Mouse (Mus musculus) lung, adult 10 weeks (tissue): Measurements from ENCODE around the gene Amy2a4. TPM values are rescaled to one million over a fixed set of nuclear protein-coding genes. Genes with fewer than 3 reads are reported as not detected.

ENCODE experiments used
- polyA plus RNA-seq: library from polyadenylated mRNA; stranded (reverse); fragments of 350-450 nt; fragmentation: Illumina TruSeq; extraction: RNeasy Lipid Tissue Mini Kit (QIAGEN cat#74804); gene quantifications from one replicate; pipeline ENCODE4 v1.2.3, GENCODE M21; 2014; ENCODE audit warnings: low read depth, low replicate concordance; ENCODE audit not compliant: insufficient read depth

Gene Amy2a4
- polyA plus RNA-seq, result not detected

DNA sequence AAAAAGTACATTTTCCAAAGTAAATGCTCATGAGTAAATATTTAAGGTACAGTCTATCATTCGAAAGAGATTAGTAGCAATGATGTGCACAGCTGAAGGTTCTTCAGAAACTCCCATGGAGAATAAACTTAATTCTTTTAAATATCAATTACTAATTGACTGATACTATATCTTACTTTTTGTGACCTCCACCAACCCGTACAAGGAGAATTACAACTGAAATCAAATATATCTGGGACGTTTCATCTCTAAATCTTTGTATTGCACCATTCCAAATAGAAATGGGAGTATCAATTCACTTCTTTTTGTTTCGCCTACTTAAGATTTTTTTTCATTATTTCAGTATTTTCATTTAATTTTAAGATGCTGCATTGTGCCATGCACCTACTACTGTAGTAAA, at the start of gene Amy2a4:
Amy2a4 (minus strand) TSS at position 101 of the 400 bp plus-strand sequence.

DNA sequence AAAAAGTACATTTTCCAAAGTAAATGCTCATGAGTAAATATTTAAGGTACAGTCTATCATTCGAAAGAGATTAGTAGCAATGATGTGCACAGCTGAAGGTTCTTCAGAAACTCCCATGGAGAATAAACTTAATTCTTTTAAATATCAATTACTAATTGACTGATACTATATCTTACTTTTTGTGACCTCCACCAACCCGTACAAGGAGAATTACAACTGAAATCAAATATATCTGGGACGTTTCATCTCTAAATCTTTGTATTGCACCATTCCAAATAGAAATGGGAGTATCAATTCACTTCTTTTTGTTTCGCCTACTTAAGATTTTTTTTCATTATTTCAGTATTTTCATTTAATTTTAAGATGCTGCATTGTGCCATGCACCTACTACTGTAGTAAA, 32.7 kb upstream of the Amy2a4 start, which contains the start of gene Amy2a3:
Amy2a3 (minus strand) TSS at position 101 of the 400 bp plus-strand sequence.

DNA sequence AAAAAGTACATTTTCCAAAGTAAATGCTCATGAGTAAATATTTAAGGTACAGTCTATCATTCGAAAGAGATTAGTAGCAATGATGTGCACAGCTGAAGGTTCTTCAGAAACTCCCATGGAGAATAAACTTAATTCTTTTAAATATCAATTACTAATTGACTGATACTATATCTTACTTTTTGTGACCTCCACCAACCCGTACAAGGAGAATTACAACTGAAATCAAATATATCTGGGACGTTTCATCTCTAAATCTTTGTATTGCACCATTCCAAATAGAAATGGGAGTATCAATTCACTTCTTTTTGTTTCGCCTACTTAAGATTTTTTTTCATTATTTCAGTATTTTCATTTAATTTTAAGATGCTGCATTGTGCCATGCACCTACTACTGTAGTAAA, 32.5 kb downstream of the Amy2a4 start, which contains the start of gene Amy2a5:
Amy2a5 (minus strand) TSS at position 101 of the 400 bp plus-strand sequence.

Other genes starting within 250 kb of the Amy2a4 start
- gene Amy2a5, start 32.6 kb downstream of the Amy2a4 start, polyA plus RNA-seq, result not detected
- gene Amy2a3, start 32.6 kb upstream of the Amy2a4 start, polyA plus RNA-seq, result not detected
- gene Amy2a2, start 65.2 kb upstream of the Amy2a4 start, polyA plus RNA-seq, result not detected
- gene Amy2a1, start 241.0 kb upstream of the Amy2a4 start, polyA plus RNA-seq, result not detected